Comparison of ENCODE assay signal across 26 mouse cellular contexts in the genomic region with DNA sequence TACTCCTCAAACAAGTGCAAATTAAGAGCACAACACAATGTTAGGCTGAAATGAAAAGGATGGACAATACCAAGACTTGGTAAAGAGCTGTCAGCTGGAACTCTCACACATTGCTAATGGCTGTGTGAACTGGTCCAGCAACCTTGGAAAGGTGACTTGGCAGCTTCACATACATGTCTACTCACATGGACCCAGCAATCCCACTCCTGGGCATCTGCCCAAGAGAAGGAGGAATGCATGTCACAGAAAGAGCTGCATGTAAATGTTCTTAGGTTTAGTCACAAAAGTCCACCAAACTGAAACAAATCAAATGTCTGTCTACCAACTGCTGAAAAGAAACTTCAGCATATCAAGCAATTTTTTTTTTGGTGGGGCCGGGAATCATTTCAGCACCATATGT. TPM values are rescaled to one million over a fixed set of nuclear protein-coding genes. Genes with fewer than 3 reads are reported as not detected.
"Had no signal": no experiment of that assay in that cellular context is flagged by ENCODE, and none has a peak within 500 bp of the region (broad histone marks: within the 10 kb centered on the region; RNA-seq: fewer than 3 reads in every experiment).

No protein-coding gene starts in this region.

- ATAC-seq: liver, embryonic 12.5 days; midbrain, embryonic 13.5 days; midbrain, embryonic 16.5 days had no signal

- DNase-seq: kidney, postnatal 25 days; layer of hippocampus, adult 9-11 months; liver; lung, adult 18-20 months; lung, postnatal 10 days; lung, postnatal 36 days; retina, postnatal 1 day; right cerebral cortex, postnatal 25 days; spleen, adult 18-20 months; thymus, adult 18-20 months; thymus, postnatal 36 days had no signal

- H3K27me3 ChIP-seq: limb, embryonic 13.5 days; liver, embryonic 12.5 days; liver, embryonic 15.5 days; lung, embryonic 15.5 days; megakaryocyte, embryonic 14.5 days; midbrain, embryonic 13.5 days; neural tube, embryonic 13.5 days had no signal

- H3K9ac ChIP-seq: limb, embryonic 13.5 days; liver, embryonic 12.5 days; liver, embryonic 15.5 days; lung, embryonic 15.5 days; midbrain, embryonic 13.5 days; neural tube, embryonic 13.5 days had no signal

- H3K4me2 ChIP-seq: limb, embryonic 13.5 days; liver, embryonic 12.5 days; liver, embryonic 15.5 days; lung, embryonic 15.5 days; midbrain, embryonic 13.5 days; neural tube, embryonic 13.5 days had no signal

- H3K4me3 ChIP-seq: layer of hippocampus, adult 2 months; limb, embryonic 10.5 days; limb, embryonic 13.5 days; liver, embryonic 12.5 days; liver, embryonic 15.5 days; lung, embryonic 15.5 days; megakaryocyte, embryonic 14.5 days; midbrain, embryonic 10.5 days; midbrain, embryonic 13.5 days; myocyte; neural tube, embryonic 13.5 days had no signal

- H3K36me3 ChIP-seq: limb, embryonic 10.5 days; limb, embryonic 13.5 days; liver, embryonic 12.5 days; liver, embryonic 15.5 days; lung, embryonic 15.5 days; midbrain, embryonic 10.5 days; midbrain, embryonic 13.5 days; neural tube, embryonic 13.5 days had no signal

- H3K9me3 ChIP-seq: limb, embryonic 10.5 days; limb, embryonic 13.5 days; liver, embryonic 12.5 days; liver, embryonic 15.5 days; lung, embryonic 15.5 days; megakaryocyte, embryonic 14.5 days; midbrain, embryonic 10.5 days; midbrain, embryonic 13.5 days; neural tube, embryonic 13.5 days had no signal

- H3K27ac ChIP-seq: kidney, postnatal 0 days; layer of hippocampus, adult 2 months; limb, embryonic 10.5 days; limb, embryonic 13.5 days; liver, embryonic 12.5 days; liver, embryonic 15.5 days; lung, embryonic 15.5 days; midbrain, embryonic 10.5 days; midbrain, embryonic 13.5 days; neural tube, embryonic 13.5 days had no signal

RNA-seq across cellular contexts. Expression of a gene that starts 28.3 kb away (rescaled TPM):
- total RNA-seq: monocyte, adult 5-6 weeks had no signal

RNA-seq across cellular contexts. Expression of a gene that starts 37.8 kb away (rescaled TPM):
- total RNA-seq: monocyte, adult 5-6 weeks; neutrophil, adult 5-6 weeks had no signal
